Mouse (Mus musculus) urinary bladder, postnatal 36 days (tissue): Measurements from ENCODE around the gene Eif4g1.
A peak's percentile ranks its signal among the peaks of the same experiment; 100 is the strongest.

Source experiments
- DNase-seq, 2 experiments: peaks; one replicate each; pipeline ENCODE4 v3.0.0; 2022; ENCODE audit warnings: low spot score in 2 of 2, mixed read lengths in 1 of 2

Gene Eif4g1

DNA sequence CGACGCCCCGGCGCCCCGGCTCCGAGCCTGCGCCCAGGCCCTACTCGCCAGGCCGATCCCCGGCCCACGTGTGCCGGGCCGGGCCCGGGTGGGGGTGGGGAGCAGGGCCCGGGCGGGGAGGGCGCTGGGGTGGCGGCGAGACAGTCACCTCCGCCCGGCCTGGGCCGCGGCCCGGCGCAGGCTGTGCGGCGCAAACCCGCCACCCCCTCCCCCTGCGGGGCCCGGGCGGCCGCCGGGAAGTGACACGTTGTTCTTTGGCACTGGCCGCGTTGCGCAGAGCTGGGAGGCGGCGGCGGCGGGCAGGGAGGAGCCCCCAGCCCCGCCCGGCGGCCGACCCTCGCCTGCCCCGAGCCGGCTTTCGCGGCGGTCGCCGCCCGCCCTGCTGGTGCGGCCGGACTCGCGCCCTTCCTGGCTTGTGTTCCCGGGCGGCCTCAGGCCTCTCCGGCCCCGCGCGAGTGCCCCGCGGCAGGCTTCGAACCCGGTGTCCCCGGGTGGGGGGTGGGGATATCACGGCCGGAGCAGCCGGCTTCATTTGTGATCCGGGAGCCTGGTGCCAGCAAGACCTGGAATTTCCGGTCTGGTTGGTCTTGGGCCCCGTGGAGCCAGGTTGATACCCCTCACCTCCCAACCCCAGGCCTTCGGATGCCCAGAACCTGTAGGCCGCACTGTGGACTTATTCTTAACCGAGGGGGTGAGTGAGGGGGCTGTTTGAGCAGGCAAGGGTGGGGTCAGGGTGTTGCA, 5.0 kb downstream of the Eif4g1 start:
- DNase-seq, result peak; percentile 51 to 67

DNA sequence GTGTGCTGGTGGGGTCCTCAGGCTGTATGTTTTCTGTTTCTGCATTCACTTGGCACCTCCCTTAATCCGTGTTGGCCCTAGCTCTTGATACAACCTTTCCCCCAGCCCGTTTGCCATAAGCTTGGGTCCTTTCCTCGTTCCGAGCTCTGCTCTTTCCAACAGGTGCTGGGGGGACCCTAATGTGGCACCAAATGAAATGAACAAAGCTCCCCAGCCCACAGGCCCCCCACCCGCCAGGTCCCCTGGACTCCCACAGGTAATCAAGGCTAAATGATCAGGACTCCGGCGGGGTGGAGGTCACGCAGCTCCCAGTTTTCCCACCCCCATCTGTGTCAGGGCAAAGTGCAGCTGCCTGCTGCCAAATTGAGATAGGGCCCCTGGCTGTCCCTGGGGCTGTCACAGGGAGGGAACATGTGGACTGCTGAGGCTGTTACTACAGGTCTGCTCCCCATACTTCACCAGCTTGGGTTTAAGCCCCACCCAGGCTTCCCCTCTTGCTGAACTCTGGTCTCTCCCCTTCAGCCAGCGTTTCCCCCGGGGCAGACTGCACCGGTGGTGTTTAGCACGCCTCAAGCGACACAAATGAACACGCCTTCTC, 5.7 kb downstream of the Eif4g1 start:
- peak in 1 of 2 experiments; percentile 38 for DNase-seq

- no peak for DNase-seq
Measured at GRCm38 (mm10) chr16:20675213-20675612, 7.1 kb downstream of the Eif4g1 start.

- no peak for DNase-seq
Measured at GRCm38 (mm10) chr16:20676702-20677101, 8.6 kb downstream of the Eif4g1 start.

DNA sequence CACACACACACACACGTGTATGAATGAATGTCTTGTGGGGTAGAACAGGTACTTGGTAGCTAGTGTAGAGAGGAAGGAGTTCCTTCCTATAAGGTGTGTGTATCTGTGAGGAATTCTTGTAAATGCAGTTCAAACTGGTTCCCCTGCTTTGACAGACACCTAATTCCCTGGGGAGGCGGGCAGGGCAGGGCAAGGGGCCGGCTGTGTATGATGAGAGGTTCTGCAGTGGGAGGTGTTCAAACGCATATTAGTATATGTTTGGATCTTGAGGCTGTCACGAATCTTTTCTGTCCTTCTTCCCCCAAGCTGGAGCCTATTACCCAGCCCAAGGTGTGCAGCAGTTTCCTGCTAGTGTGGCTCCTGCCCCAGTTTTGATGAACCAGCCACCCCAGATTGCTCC, 9.3 kb downstream of the Eif4g1 start:
- DNase-seq, result no peak

DNA sequence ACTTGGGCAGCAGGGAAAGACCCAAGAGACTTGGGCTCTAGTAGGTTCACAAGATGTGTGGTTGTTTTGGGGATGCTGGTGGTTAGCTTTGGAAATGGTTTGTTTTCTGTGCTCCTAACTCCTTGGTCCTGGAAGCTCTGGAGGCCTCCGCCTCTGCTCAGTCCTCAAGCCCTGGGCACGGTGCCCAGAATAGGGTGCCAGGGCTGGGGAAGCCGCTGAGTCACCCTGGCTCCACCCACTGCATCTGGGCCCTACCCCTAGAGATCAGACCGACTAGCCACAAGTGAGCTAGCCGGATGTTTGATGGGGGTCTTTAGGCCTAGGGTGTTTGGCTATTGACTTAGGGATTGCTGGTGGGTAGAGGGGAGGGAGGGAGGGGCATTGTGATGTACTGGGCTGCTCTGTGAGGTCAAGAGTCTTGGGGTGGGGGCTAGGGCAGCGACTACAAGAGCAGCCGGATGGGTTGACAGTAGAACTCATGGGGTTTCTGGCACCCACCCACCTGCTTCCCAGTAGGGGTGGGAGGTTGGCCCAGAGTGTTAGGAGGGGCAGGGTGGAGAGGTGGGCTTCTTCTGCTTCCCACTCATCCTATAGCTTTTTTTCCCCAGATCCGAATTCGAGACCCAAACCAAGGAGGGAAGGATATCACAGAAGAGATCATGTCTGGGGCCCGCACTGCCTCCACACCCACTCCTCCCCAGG, 10.0 kb downstream of the Eif4g1 start:
- peak; percentile 91 to 92 for DNase-seq

DNA sequence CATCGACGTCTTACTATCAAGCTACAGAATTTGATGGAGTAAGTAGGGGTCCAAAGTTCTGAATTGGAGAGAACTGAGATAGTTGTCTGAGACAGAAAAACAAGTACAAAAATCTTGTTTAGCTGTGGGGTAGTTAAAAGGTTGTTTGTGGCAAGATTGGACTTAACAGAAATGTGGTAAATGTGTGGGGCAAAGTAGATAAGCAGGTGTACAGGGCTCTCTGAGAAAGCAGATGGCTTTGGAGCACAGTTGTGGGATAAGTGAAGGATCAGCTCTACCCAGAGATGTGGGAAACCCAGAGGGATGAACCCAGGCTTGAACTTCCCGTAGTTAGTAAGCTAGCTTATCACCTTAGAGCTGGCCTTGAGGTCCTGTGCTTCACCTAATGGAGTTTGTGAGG, 22.7 kb downstream of the Eif4g1 start:
- DNase-seq, result no peak

DNA sequence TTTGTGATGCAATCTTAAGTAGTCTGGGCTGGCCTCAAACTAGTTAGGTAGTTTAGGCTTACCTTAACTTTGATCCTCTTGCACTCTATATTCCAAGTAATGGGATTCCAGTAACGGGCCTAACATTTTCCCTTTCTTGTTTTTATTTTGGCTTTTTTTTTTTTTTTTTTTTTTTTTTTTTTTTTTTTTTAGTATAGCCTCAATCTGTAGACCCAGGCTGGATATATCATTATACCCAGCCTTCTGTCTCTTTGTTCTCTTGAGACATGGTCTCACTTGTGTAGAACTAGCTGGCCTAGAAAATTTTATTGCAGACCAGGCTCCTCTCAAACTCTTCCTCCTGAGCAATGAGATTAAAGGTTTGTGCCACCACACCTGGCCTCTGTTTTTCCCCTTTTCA, 23.5 kb downstream of the Eif4g1 start:
- no peak for DNase-seq

GRCm38 (mm10) chr16:20692241-20692965, 24.3 kb downstream of the Eif4g1 start:
- DNase-seq, result no peak

- peak; percentile 79 to 86 for DNase-seq
Measured at GRCm38 (mm10) chr16:20693111-20693701, 25.1 kb downstream of the Eif4g1 start, which contains the start of gene Fam131a. Gene Fam131a (plus strand): TSS chr16:20693241.

DNA sequence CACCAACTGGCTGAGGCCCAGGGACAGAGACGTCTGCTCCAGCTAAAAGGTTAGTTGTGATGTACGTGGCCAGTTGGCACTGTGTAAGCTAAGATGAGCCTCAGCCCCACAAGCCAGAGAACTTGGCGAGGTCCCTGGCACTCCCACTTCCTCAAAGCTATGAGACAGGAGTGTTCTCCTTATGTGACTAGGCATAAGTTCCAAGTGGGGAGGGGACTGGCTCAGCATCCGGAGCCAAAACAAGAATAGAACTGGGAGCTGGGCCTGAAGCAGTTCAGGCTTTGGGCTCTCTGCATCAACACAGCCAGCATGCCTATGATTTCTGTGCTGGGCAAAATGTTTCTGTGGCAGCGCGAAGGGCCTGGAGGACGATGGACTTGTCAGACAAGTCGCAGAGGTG, 26.7 kb downstream of the Eif4g1 start:
- DNase-seq, result no peak

DNA sequence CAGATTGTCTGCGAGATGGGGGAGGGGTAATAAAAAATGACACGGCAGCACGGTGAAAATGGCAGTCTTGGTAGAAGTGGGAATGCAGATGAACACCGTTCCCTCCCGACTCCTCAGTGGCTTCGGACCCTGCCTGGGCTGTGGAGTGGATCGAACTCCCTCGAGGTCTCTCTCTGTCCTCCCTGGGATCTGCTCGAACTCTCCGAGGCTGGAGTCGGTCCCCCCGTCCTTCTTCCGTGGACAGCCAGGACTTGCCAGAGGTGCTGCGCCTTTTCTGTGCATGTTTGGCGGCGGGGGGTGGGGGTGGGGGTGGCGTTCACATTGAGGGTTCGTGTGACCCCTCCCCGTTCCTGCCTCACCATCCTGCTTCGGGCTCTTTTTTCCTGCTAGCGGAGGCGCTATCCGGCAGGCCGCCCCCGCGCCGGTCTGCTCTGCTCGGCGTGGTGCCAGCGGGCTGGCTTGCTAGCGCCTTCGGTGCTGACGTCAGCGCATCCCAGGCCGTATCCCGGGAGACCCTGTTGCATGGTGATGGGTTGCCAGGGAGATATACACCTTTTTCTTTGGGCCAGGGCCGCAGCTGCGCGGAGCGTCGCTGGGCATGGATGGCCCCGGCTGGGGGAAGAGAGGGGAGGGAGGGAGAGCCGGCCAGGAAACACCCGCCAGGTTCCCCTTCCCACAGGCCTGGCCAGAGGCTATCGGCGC, 27.7 kb downstream of the Eif4g1 start:
- DNase-seq, result peak; percentile 42 to 75

DNA sequence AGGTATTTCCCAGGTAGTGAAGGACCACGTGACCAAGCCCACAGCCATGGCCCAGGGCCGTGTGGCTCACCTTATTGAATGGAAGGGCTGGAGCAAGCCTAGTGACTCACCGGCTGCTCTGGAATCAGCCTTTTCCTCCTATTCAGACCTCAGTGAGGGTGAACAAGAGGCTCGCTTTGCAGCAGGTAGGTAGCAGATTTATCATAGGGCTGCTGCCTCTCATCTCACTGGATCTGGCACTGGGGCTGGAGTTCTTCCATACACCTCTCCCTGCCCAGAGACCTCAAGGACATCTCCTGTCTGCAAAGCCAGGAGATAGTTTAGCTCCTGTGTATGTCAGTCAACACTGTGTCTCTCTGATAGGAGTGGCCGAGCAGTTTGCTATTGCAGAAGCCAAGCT, 31.2 kb downstream of the Eif4g1 start:
- no peak for DNase-seq

GRCm38 (mm10) chr16:20700036-20700435, 31.9 kb downstream of the Eif4g1 start:
- DNase-seq, result no peak

- DNase-seq, result no peak
Measured at GRCm38 (mm10) chr16:20701316-20701715, 33.2 kb downstream of the Eif4g1 start.

- DNase-seq, result no peak
Measured at GRCm38 (mm10) chr16:20701729-20702521, 33.8 kb downstream of the Eif4g1 start.

DNA sequence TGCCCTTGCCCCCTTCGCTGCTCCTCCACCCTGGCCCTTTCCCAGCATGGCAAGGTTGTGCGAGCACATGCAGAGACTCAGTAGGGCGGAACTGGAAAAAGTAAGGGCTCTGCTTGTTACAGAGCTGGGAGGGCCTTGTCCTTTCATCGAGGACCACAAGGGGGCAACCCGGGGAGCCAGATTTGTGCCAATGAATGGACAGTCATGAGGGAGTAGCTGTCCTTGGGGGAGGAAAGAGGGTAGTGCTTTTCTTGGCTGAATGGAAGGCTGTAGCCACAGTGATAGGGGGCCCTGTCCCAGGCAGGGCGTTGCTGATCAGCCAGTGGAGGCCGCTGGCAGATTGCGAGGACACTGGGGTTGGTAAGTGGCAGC, 34.4 kb downstream of the Eif4g1 start:
- peak; percentile 52 to 67 for DNase-seq

DNA sequence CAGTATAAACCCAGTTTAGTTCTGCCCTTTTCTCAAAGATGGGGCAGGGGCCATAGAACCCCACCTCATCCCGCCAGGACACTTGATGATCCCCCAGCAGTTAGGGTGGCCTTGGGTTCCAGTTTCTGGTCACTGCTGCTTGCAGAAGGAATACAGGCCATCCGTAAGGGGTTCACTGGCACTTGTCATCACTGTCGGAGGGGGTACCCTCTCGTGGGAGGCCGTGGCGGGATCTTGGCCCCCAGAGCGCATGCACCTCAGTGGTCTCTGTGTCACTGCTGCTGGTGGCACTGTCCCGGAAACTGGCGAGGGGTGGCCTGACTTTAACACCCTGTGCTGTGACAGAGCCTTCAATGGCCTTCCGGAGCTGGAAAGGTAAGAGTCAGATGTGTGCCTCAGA, 35.0 kb downstream of the Eif4g1 start:
- no peak for DNase-seq

GRCm38 (mm10) chr16:20703699-20704400, 35.7 kb downstream of the Eif4g1 start:
- no peak for DNase-seq

- DNase-seq, result no peak
Measured at GRCm38 (mm10) chr16:20705786-20706185, 37.7 kb downstream of the Eif4g1 start.
